Mouse (Mus musculus): ENCODE results near the gene Tasp1.
A peak's percentile ranks its signal among the peaks of the same experiment; 100 is the strongest.
"Not testable (repeated sequence)": the region's sequence is repeated elsewhere in the genome, so short reads cannot be mapped to it uniquely, and the experiment has no call there.

The Tasp1 gene

DNA sequence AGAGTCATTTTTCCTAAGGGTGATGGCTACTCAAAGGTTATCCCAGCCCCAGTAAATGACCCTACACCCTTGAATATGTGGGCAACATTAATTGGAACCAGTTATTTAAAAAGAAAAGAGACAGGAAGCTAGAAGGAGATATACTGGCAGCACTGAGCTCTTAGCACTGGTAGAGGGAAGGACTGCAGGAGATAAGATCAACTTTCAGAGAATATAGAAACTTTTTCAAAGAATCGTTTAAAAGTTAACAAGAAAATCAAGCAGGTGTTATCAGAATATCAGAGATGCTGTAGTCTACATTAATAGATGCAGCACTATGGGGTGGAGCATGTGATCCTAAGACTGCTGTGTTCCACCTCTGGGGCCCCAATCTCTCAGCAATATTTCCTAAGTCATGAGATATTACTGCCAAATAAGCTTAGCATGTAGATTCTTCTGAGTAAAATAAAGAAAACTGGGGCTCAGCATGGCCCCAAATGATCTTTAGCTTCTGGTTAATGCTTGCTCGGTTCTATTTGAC, 14.9 kb downstream of the Tasp1 start:
- DNase-seq = no peak

DNA sequence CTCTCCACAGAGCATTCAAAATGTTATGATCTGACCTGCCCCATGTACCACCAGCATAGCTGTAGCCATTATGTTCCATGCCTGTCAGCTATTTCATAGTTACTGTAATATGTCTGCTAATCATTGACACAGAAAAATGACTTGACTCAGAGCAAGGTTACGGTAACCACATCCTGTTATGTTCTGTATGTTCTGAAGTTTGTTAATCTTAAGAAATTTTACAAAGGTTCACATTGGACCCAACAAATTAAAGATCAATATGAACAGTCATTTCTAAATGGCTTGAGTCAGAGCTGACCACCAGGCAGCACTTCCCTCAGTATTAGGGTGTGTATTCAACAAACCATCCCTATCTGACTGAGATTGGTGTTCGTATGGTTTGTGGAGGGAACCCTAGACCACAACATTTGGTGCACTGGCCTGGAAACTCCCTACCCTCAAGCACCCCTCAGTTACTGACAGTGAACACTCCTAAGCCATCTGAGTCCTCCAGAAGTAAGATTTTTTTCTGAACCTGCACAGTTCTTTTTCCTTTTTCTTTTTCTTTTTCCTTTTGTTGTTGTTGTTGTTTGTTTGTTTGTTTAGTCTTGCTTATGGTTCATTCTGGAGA, 24.0 kb downstream of the Tasp1 start:
- DNase-seq = no peak

DNA sequence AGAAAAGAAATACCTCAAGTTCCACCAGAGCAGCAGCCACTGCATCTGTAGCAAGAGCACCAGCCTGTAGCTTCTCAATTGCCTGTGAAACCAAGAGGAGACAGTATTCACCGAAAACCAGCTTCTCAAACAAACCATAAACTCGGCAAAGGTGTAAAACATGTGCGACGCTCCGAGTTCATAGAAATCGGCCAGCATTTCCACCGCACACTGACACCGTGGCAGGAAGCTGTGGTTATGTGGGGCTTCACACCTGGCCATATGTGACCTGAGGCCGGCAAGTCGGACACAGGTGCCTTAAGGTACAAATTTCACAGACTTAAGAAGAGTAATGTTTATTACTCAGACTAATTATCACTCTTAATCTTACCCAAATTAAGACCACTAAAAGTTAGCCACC, 24.5 kb downstream of the Tasp1 start:
- no peak for DNase-seq

- no peak for DNase-seq
Measured at GRCm38 (mm10) chr2:140037459-140037858, 29.1 kb downstream of the Tasp1 start.

DNA sequence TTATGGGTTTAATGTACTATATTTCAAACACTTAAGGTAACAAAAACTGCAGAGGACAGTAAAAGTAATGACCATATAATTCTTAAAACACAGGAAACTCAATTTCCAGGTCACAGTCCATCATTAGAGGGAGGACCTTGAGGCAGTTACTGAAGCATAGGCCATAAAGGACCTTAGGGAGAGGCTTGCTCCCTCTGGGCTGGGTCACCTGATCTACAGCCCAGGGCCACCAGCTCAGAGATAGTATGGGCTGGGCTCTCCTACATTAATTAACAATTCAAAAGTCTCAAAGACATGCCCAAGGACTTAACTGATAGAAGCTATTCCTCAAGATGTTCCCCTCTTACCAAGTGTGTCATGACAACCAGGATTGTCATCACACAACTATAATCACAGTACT, 29.8 kb downstream of the Tasp1 start:
- no peak for DNase-seq

DNA sequence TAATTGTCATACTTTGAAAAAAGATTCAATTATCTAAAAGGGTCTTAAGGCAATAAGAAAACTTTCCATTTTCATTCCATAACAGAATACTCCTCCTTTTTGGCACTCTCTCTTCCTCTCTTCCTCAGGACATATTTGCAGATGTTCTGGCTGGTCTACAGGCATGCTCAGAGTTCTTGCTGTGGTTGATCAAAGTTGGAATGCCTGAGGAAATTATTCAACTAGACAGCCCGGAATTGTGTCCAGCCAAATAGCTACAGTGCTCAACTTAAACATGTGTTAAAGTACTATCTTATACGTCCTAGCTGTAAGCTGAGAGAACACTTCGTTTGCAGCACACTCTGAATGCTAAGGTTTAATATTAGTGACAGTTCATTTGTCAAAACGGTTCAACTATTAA, 41.7 kb downstream of the Tasp1 start:
- DNase-seq = peak; percentile 3

GRCm38 (mm10) chr2:140007406-140007805, 59.2 kb downstream of the Tasp1 start:
- no peak for DNase-seq

DNA sequence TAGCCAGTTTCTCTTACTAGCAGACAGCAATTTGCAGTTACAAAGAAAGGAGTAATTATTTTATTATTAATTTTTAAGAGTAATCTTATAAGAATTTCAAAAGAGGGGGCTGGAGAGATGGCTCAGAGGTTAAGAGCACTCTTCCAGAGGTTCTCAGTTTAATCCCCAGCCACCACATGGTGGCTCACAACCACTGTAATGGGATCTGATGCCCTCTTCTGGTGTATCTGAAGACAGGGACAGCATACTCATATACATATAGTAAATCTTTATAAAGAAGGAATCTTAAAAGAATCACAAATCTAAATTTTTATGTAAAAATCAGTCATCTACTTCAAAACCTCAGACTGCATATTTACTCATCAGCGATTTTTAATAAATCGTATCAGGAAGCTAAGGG, 68.4 kb downstream of the Tasp1 start:
- DNase-seq = no peak

DNA sequence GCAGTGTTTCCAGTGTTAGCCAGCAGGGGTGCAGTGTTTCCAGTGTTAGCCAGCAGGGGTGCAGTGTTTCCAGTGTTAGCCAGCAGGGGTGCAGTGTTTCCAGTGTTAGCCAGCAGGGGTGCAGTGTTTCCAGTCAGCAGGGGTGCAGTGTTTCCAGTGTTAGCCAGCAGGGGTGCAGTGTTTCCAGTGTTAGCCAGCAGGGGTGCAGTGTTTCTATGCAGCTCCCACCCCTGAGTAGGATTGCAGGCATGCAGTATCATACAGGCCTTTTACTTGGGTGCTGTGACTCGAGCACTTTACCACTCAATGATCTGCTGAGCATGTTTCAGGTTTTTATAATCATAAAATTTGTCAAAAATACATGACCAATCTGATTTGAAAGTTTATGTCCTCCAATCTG, 76.7 kb downstream of the Tasp1 start:
- DNase-seq = not testable (repeated sequence)

DNA sequence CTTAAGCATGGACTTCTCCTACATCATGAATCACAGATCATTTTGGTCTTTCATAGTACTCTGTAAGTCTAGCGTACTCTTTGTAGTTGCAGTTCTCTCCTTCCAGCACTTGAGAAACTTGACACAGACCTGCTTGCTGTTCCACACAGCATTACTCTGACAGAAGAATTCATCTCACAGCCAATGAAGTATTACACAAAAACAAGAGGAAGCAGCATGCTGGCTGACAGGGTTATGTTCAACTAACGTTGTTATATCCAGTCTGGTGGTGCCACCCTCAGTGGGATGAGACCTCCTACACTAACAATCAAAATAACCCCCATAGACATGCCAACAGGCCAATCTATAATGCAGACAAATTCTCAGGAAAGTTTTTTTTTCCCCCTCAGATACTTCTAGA, 99.2 kb downstream of the Tasp1 start:
- no peak for DNase-seq

- DNase-seq = peak; percentile 31
Measured at GRCm38 (mm10) chr2:139966288-139966687, 100.3 kb downstream of the Tasp1 start.

DNA sequence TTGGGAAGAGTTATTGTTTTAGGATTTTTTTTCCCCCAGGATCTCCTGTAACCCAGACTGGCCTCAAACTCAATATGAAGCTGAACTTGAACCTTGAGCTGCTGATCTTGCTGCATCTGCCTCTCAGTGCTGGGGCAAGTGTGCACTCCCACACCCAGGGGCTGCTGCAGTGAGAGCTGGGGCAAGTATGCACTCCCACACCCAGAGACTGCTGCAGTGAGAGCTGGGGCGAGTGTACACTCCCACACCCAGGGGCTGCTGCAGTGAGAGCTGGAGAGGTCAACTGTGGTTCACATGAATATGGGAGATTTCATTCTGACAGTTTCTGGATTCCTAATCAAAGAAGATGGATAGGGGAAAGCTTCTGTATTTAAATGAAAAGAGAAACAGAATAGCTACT, 117.8 kb downstream of the Tasp1 start:
- no peak for DNase-seq

- DNase-seq = no peak
Measured at GRCm38 (mm10) chr2:139937581-139937980, 129.0 kb downstream of the Tasp1 start.

DNA sequence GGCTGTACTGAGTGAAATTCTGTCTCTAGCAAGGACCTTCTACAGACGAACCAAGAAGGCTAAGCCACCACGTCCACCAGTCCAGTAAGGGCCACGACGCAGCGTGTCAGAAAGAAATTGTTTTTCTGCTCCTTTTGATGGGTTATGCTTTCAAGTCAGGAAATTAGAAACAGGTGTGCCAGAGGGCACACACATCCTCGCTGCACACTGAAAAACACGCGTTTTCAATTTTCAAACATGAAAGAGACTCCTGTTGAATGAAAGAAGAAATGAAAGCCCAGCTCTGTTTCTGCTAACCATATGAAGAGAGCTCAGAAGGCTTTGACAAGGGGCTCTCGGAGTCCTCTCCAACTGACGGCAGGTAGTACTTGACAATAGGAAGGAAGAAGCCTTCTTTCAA, 132.0 kb downstream of the Tasp1 start:
- no peak for DNase-seq

GRCm38 (mm10) chr2:139934033-139934572, 132.5 kb downstream of the Tasp1 start:
- no peak for DNase-seq

GRCm38 (mm10) chr2:139932211-139932610, 134.4 kb downstream of the Tasp1 start:
- no peak for DNase-seq

- DNase-seq = no peak
Measured at GRCm38 (mm10) chr2:139924937-139925336, 141.7 kb downstream of the Tasp1 start.

GRCm38 (mm10) chr2:139921395-139921794, 145.2 kb downstream of the Tasp1 start:
- not testable (repeated sequence) for DNase-seq

DNA sequence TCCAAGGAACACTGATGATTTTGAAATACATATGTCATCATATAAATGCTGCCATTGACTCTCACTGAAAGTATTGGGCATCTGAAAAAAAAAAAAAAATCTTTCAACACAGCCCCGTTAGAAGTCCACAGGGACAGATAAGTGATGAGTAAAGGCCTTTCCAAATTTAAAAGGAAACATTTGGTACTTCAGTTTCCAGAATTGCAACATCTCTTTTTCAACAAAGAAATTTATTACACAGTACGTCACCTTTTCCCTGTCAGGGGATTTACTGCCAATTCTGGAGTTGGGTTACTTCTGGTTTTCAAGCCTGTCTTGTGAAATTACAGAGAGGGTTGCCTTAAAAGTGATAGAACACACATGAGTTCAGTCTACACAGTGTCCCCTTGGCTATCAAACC, 146.8 kb downstream of the Tasp1 start:
- no peak for DNase-seq

DNA sequence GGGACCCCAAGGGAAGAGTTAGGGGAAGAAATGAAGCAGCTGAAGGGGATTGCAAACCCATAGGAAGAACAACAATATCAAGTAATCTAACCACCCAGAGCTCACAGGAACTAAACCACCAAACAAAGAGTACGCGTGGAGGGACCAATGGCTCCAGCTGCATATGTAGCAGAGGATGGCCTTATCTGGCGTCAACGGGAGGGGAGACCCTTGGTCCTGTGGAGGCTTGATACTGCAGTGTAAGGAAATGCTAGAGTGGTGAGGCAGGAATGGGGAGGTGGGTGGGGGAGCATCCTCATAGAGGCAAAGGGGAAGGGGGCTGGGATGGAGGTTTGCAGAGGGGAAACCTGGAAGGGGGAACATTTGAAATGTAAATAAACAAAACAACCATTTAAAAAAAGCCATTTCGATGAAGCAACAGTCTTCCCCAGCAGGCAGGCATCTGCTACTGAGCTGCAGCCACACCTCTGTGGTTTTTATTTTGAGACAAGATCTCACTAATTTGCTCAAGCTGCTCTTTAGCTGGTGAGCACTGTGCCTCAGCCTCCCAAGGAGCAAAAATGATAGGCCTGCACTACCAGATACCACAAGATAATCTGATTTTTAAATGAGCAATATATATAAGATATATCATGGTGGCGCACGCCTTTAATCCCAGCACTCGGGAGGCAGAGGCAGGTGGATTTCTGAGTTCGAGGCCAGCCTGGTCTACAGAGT, 160.0 kb downstream of the Tasp1 start:
- no peak for DNase-seq

DNA sequence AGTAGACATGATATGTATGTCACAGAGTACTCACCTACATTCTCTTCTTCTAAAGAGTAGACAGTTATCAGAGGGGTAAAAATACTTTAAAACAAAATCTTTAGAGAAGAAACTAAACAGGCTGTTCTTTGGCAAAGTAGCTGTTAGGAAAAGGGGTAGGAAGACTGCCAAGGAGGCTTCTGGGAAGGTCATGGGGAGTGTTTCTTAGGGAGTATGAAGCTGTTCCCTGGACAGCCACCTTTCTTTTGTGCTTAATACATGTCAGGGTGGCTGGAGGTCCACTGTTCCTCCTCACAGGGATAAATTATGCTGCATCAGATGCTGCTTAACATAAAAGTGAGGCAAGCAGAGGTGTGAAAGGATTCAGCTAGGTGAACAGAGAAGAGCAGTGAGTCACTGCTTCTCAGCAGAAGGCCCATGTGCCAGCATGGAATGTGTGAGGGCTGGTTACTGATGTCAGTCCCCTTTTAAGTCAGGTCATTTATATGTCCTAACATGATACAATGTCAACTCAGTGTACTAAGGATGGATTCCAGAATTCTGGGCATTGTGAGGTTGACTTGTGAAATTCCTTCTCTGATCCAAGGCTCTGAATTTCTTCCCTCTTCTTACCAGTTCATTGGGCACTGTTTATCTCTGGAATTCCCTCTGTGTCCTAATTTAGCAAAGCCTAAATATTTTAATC, 175.1 kb downstream of the Tasp1 start:
- no peak for DNase-seq

- DNase-seq = no peak
Measured at GRCm38 (mm10) chr2:139884264-139884637, 182.4 kb downstream of the Tasp1 start.

GRCm38 (mm10) chr2:139883581-139884263, 182.9 kb downstream of the Tasp1 start:
- no peak for DNase-seq

Data from kidney, postnatal 14 days (tissue).